Mouse (Mus musculus) MEL (cell line): Measurements from ENCODE around the gene H2-Eb1.

Experiments used
- CTCF ChIP-seq, 3 experiments: IDR thresholded peaks in 2 of 3; conservative IDR thresholded peaks in 1 of 3; 2 replicates each; pipeline ENCODE4 v1.5.1; 2011 to 2012; ENCODE audit warnings: low read length in 3 of 3, low read depth in 2 of 3, mild to moderate bottlenecking in 2 of 3, improper control_type of control experiment in 1 of 3, inconsistent platforms in 1 of 3, mixed read lengths in 1 of 3, moderate library complexity in 1 of 3; ENCODE audit not compliant: control insufficient read depth in 1 of 3, insufficient read depth in 1 of 3, poor library complexity in 1 of 3, severe bottlenecking in 1 of 3
- GABPA ChIP-seq: IDR thresholded peaks from 2 replicates; pipeline ENCODE4 v1.6.1; 2012; ENCODE audit warnings: low read depth, mild to moderate bottlenecking, inconsistent platforms, low read length, improper control_type of control experiment, moderate library complexity

DNA sequence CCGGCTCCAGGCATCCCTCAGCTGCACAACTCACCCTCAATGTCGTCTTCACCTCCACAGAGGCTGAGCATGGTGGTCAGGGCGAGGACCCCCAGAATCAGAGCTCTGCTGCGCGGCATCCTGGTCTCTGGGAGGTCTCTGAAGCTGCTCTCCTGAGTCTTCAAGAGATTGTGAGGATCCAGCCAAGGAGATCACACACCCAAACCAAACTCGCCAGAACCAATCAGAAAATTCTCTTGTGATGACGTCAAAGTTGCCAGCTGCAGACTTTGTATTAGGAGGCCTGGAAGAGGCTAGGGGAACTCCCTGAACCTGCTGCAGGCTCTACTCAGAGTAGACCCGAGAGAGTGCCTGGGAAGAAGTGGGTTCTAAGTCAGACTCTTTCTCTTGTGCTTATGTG is 18.0 kb upstream of the H2-Eb1 start, which contains the start of gene H2-Aa:
- TF ChIP-seq GABPA (no peak), CTCF (IDR thresholded peaks at IDR 0.05 in 2 of 3, conservative IDR thresholded peaks at IDR 0.05 in 1 of 3; ENCODE audit: control insufficient read depth in 1 of 3, insufficient read depth in 1 of 3, low read depth in 2 of 3, low read length in 3 of 3, poor library complexity in 1 of 3, severe bottlenecking in 1 of 3) (no peak)
